8 mouse cellular contexts compared by ENCODE assay signal in the genomic region with DNA sequence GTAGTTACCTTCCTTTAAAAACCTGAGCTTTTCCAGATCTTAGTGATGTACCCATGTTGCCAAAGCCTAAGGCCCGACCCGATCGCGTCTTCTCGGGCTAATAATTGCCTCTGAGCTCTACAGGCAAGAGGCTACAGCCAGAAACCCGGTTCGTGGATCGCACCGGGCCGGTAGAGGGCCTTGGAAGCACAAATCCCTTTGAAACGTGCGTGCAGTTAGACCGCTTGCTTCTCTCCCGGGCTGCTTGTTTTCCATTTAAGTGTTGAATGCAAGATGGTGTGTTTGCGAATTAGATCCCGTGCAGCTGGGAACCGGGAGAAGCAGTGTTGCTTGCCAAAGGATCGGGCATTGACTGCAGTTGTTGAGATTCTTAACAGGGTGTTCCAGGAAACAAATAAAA. TPM values are rescaled to one million over a fixed set of nuclear protein-coding genes. Genes with fewer than 3 reads are reported as not detected.
DNase-seq lines count a peak whose midpoint lies in the region; ATAC-seq and TF ChIP-seq lines count a peak whose summit lies in the region.

No protein-coding gene starts in this region.

- TF ChIP-seq POLR2A in heart, adult 2 months (IDR thresholded peaks at IDR 0.05; ENCODE audit: insufficient read depth, low read depth, low read length) = no peak
- no peak for TF ChIP-seq POLR2A in kidney, adult 2 months (IDR thresholded peaks at IDR 0.05; ENCODE audit: low read depth, low read length)

- H3K36me3 ChIP-seq in embryonic facial prominence, embryonic 10.5 days (replicated peaks) = 0 out of 2 replicates have a peak, but pooled peaks cover 5% of the 10 kb centered on the region
- H3K36me3 ChIP-seq in heart, adult 2 months (ENCODE audit: control insufficient read depth, insufficient read depth, low read length) = no peaks in the 10 kb centered on the region
- no peaks in the 10 kb centered on the region for H3K36me3 ChIP-seq in kidney, adult 2 months (ENCODE audit: control insufficient read depth, insufficient read depth, low read length)
- H3K36me3 ChIP-seq in limb, embryonic 13.5 days = no peaks in the 10 kb centered on the region; the same call in 1 of the 2 replicates
- no peaks in the 10 kb centered on the region for H3K36me3 ChIP-seq in midbrain, embryonic 14.5 days (ENCODE audit: control insufficient read depth, insufficient read depth, low read length)

- H3K9me3 ChIP-seq in embryonic facial prominence, embryonic 10.5 days = no peaks in the 10 kb centered on the region
- H3K9me3 ChIP-seq in limb, embryonic 13.5 days = no peaks in the 10 kb centered on the region
- no peaks in the 10 kb centered on the region for H3K9me3 ChIP-seq in midbrain, embryonic 14.5 days (ENCODE audit: control insufficient read depth, low read length)

- WGBS in embryonic facial prominence, embryonic 10.5 days = under 1% methylated on average over 18 of the region's 18 CpGs
- WGBS in heart, adult 2 months = under 1% methylated on average over 18 of the region's 18 CpGs
- WGBS in kidney, adult 2 months = under 1% methylated on average over 18 of the region's 18 CpGs
- WGBS in limb, embryonic 13.5 days = under 1% methylated on average over 18 of the region's 18 CpGs
- WGBS in midbrain, embryonic 14.5 days = under 1% methylated on average over 18 of the region's 18 CpGs

- H3K4me3 ChIP-seq in embryonic facial prominence, embryonic 10.5 days = peak overlapping the region; percentile 89
- peak overlapping the region; percentile 41 for H3K4me3 ChIP-seq in heart, adult 2 months
- H3K4me3 ChIP-seq in kidney, adult 2 months (ENCODE audit: insufficient read depth, low read depth, low read length) = peak overlapping the region; percentile 61
- peak overlapping the region; percentile 87 for H3K4me3 ChIP-seq in limb, embryonic 13.5 days
- peak overlapping the region; percentile 46 for H3K4me3 ChIP-seq in midbrain, embryonic 14.5 days (replicated peaks; ENCODE audit: low read depth, low read length)

- intact Hi-C loops in heart, adult 2 months (cut with DNase I) = loop anchor here (5.0 kb wide), 1 partner anchor 62 kb away; no protein-coding TSS in a partner anchor

- H3K4me1 ChIP-seq in embryonic facial prominence, embryonic 10.5 days = peaks cover 56% of the 10 kb centered on the region
- peaks cover 5% of the 10 kb centered on the region for H3K4me1 ChIP-seq in heart, adult 2 months (ENCODE audit: control insufficient read depth, insufficient read depth, low read length)
- peaks cover 7% of the 10 kb centered on the region; the same call in 1 of the 2 replicates for H3K4me1 ChIP-seq in kidney, adult 2 months (ENCODE audit: control insufficient read depth, insufficient read depth, low read length)
- H3K4me1 ChIP-seq in limb, embryonic 13.5 days = peaks cover 34% of the 10 kb centered on the region
- 0 out of 2 replicates have a peak, but pooled peaks cover 5% of the 10 kb centered on the region for H3K4me1 ChIP-seq in midbrain, embryonic 14.5 days (ENCODE audit: control insufficient read depth, insufficient read depth, low read length)

- peaks cover 71% of the 10 kb centered on the region for H3K27me3 ChIP-seq in embryonic facial prominence, embryonic 10.5 days (replicated peaks; ENCODE audit: low read depth, poor library complexity, severe bottlenecking)
- H3K27me3 ChIP-seq in heart, adult 2 months (ENCODE audit: control insufficient read depth, insufficient read depth, low read length) = no peaks in the 10 kb centered on the region
- no peaks in the 10 kb centered on the region for H3K27me3 ChIP-seq in kidney, adult 2 months (replicated peaks; ENCODE audit: control insufficient read depth, insufficient read depth, low read length)
- peaks cover 9% of the 10 kb centered on the region for H3K27me3 ChIP-seq in limb, embryonic 13.5 days
- H3K27me3 ChIP-seq in midbrain, embryonic 14.5 days (ENCODE audit: control insufficient read depth, insufficient read depth, low read length) = peaks cover 58% of the 10 kb centered on the region

- ATAC-seq in limb, embryonic 13.5 days (ENCODE audit: low FRiP score, low read depth) = no peak
- no peak for ATAC-seq in midbrain, embryonic 14.5 days (ENCODE audit: low FRiP score, low TSS enrichment)

- peak overlapping the region; percentile 83 for H3K27ac ChIP-seq in embryonic facial prominence, embryonic 10.5 days (replicated peaks)
- H3K27ac ChIP-seq in heart, adult 2 months = peak overlapping the region; percentile 87
- H3K27ac ChIP-seq in kidney, adult 2 months (ENCODE audit: insufficient read depth, low read depth, low read length) = peak overlapping the region; percentile 63; the same call in 1 of the 2 replicates
- peak overlapping the region; percentile 85 for H3K27ac ChIP-seq in limb, embryonic 13.5 days
- peak overlapping the region; percentile 28; the same call in 1 of the 2 replicates for H3K27ac ChIP-seq in midbrain, embryonic 14.5 days (replicated peaks; ENCODE audit: low read depth, low read length)

- no peak for TF ChIP-seq EP300 in heart, adult 2 months (IDR thresholded peaks at IDR 0.05; ENCODE audit: insufficient read depth, low read depth, low read length)

- H3K4me2 ChIP-seq in limb, embryonic 13.5 days (replicated peaks) = peak overlapping the region; percentile 96
- H3K4me2 ChIP-seq in midbrain, embryonic 14.5 days (ENCODE audit: low read length) = peak overlapping the region; percentile 99

- H3K9ac ChIP-seq in heart, adult 2 months (ENCODE audit: low read depth, low read length) = peak overlapping the region; percentile 64
- H3K9ac ChIP-seq in limb, embryonic 13.5 days = peak overlapping the region; percentile 52
- no peak overlapping the region for H3K9ac ChIP-seq in midbrain, embryonic 14.5 days (replicated peaks; ENCODE audit: low read length)

- no peaks in the 10 kb centered on the region for H3K79me2 ChIP-seq in heart, adult 2 months (replicated peaks; ENCODE audit: control insufficient read depth, insufficient read depth, low read length)

- peak; percentile 58 for TF ChIP-seq CTCF in heart, adult 2 months (IDR thresholded peaks at IDR 0.05)
- peak; percentile 40 for TF ChIP-seq CTCF in kidney, adult 2 months (conservative IDR thresholded peaks at IDR 0.05; ENCODE audit: insufficient read depth, insufficient read length, low read depth, low read length)

- peak; percentile 48 to 56 for DNase-seq in left cerebral cortex, adult 18-20 months (ENCODE audit: low spot score in 2 of 2)
- DNase-seq in left cerebral cortex, adult 11 months (ENCODE audit: low spot score) = no peak
- peak; percentile 71 for DNase-seq in embryonic facial prominence, embryonic 10.5 days (ENCODE audit: low spot score)
- peak; percentile 69 for DNase-seq in heart, adult 2 months
- peak; percentile 84 for DNase-seq in kidney, adult 2 months
- DNase-seq in midbrain, embryonic 14.5 days = peak; percentile 74
- peak; percentile 22 to 64 for DNase-seq in spleen, postnatal 4 days (ENCODE audit: low spot score in 2 of 2)

RNA-seq across cellular contexts. Expression of a gene that starts 0.8 kb away (rescaled TPM):
- total RNA-seq in left cerebral cortex, adult 18-20 months (2021) = 100 to 1,000 TPM in 1 of 2 experiments, 10 to 100 TPM in 1; 89.3 to 104 TPM
- polyA plus RNA-seq in embryonic facial prominence, embryonic 10.5 days (2016; fragmentation: Nextera tagmentation; extraction: Ambion mirVana) = 56.2 and 56.7 TPM in 2 replicates
- 1 to 10 TPM; 6.9 to 10.0 TPM for total RNA-seq in heart, adult 2 months (2021)
- polyA plus RNA-seq in heart, adult 2 months (2012; rRNA removed) = 12.0 and 12.9 TPM in 2 replicates
- 16.2 and 19.7 TPM in 2 replicates for polyA plus RNA-seq in kidney, adult 2 months (2012; rRNA removed)
- polyA plus RNA-seq in limb, embryonic 13.5 days (2015; fragmentation: Nextera tagmentation; extraction: Ambion mirVana) = 39.3 and 45.8 TPM in 2 replicates
- polyA plus RNA-seq in midbrain, embryonic 14.5 days (2014; fragmentation: Nextera tagmentation; extraction: Ambion mirVana) = 15.7 and 15.9 TPM in 2 replicates

Comparison
In these comparisons a context has a peak if more than half of its experiments do, and no peak if none do; other contexts are left out.
1. H3K27ac ChIP-seq: peak in every context shown above with its lines; median percentile 87 in heart, adult 2 months; 85 in limb, embryonic 13.5 days; 83 in embryonic facial prominence, embryonic 10.5 days; 63 in kidney, adult 2 months; 28 in midbrain, embryonic 14.5 days.